Mouse (Mus musculus) testis, adult 2 months (tissue): ENCODE measurements at regions not wholly inside any gene's neighbourhood (a gene's known extent, or its start where the extent isn't known, plus 50 kb on each side); places are given as distances from the start of the nearest gene placed in this dataset.

Source experiments
- CTCF ChIP-seq: fragments of 200-500 bp; IDR thresholded peaks from 2 replicates; pipeline ENCODE4 v1.5.1; 2012; ENCODE audit warnings: low read depth, mild to moderate bottlenecking, inconsistent platforms, low read length, moderate library complexity; ENCODE audit not compliant: control insufficient read depth, insufficient read depth, insufficient replicate concordance
- POLR2A ChIP-seq: fragments of 200-500 bp; IDR thresholded peaks from 2 replicates; pipeline ENCODE4 v1.6.1; 2012; ENCODE audit warnings: low read depth, mild to moderate bottlenecking, inconsistent platforms, low read length, moderate library complexity; ENCODE audit not compliant: control insufficient read depth

DNA sequence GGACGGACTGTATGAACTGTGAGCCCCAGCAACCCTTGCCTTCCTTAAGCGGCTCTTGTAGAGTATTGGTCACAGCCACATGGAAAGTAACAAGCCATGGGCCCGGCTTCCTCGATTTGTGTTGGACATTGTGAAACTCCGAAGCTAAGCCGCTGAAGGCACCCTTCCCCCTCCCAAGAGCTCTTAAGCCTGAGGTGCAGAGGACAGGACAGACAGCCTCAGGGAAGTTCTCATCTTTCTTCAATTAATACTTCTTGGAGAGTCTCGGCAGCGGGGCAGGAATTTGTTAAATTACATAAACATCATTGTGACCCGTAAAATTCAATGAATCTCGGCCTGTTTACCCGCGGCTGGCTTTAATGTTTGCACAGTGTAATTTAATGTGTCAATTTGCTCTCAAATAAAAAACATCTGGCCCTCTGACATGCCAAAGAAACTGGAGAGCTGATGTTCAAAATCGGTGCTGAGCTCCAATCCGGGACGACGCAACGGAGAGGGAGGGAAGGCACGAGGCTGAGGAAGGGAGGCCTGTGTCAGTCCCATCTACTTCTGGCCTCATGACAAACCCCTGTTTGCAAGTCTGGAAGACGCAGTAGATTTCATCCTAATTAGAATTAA, 208.4 kb upstream of the Tle3 start:
- TF ChIP-seq POLR2A (no peak), CTCF (no peak)
